Mouse (Mus musculus) kidney, embryonic 16.5 days (tissue): ENCODE measurements around the gene Tal1. TPM values are rescaled to one million over a fixed set of nuclear protein-coding genes. Genes with fewer than 3 reads are reported as not detected.

Experiments
- ATAC-seq: fragments of 200-750 bp; cut with Nextera tagmentation; 2 replicates; pipeline ENCODE4 v1.8.0; 2017; ENCODE audit warnings: moderate TSS enrichment; ENCODE audit not compliant: low FRiP score, low TSS enrichment
- H3K27ac ChIP-seq: fragments of 300-500 bp; sonication (generic); 2 replicates; pipeline ENCODE4 v1.5.1; 2014; ENCODE audit warnings: low read length
- H3K27me3 ChIP-seq: fragments of 300-500 bp; sonication (generic); 2 replicates; pipeline ENCODE4 v1.6.1; 2014; ENCODE audit warnings: low read length, control low read depth, mixed read lengths; ENCODE audit not compliant: insufficient read depth
- H3K36me3 ChIP-seq: fragments of 300-500 bp; sonication (generic); 2 replicates; pipeline ENCODE4 v1.6.1; 2014; ENCODE audit warnings: low read length, control low read depth, mixed read lengths; ENCODE audit not compliant: insufficient read depth
- H3K4me1 ChIP-seq: fragments of 300-500 bp; sonication (generic); 2 replicates; pipeline ENCODE4 v1.6.1; 2014; ENCODE audit warnings: low read length, control low read depth, mixed read lengths; ENCODE audit not compliant: insufficient read depth
- H3K4me2 ChIP-seq: fragments of 300-500 bp; sonication (generic); replicated peaks from 2 replicates; pipeline ENCODE4 v1.6.1; 2014; ENCODE audit warnings: low read depth, low read length
- H3K4me3 ChIP-seq: fragments of 300-500 bp; sonication (generic); 2 replicates; pipeline ENCODE4 v1.5.1; 2014; ENCODE audit warnings: mild to moderate bottlenecking, low read length
- H3K9ac ChIP-seq: fragments of 300-500 bp; sonication (generic); replicated peaks from 2 replicates; pipeline ENCODE4 v1.6.1; 2014; ENCODE audit warnings: low read length
- H3K9me3 ChIP-seq: fragments of 300-500 bp; sonication (generic); 2 replicates; pipeline ENCODE4 v1.6.1; 2016; ENCODE audit warnings: low read length, control low read depth
- WGBS: fragments of 180-500 bp; shearing (Covaris S2); extraction: QIAGEN DNeasy Blood & Tissue Kit; methylation state at CpG from one replicate; pipeline ENCODE4 v1.1.7; 2014; 5-methylcytosine and 5-hydroxymethylcytosine counted together
- polyA plus RNA-seq: library from polyadenylated mRNA; unstranded; fragments of >200 nt; fragmentation: Nextera tagmentation; extraction: Ambion mirVana; gene quantifications from 2 replicates; pipeline ENCODE4 v1.2.1, GENCODE M21; 2015

Tal1 gene
- polyA plus RNA-seq, 1 experiment from 2014 or later: 1.3 TPM

- peak; percentile 87; the same call in 1 of the 2 replicates for ATAC-seq
- under 1% methylated on average over 56 of the region's 58 CpGs for WGBS
- H3K9ac ChIP-seq: peak overlapping the region; percentile 62
These were observed 6.8 kb downstream of the Tal1 start for GRCm38 (mm10) chr4:115062875-115063517.

GRCm38 (mm10) chr4:115063518-115064239 lies 7.5 kb downstream of the Tal1 start:
- ATAC-seq: peak; percentile 20
- Histone ChIP-seq H3K36me3 (no peaks in the 10 kb centered on the region), H3K9ac (peak overlapping the region; percentile 62)

More at GRCm38 (mm10) chr4:115062875-115063517, 6.8 kb downstream of the Tal1 start:
- Histone ChIP-seq H3K9me3 (no peaks in the 10 kb centered on the region), H3K27ac (no peak overlapping the region), H3K4me1 (peaks cover 16% of the 10 kb centered on the region), H3K4me2 (peak overlapping the region; percentile 99), H3K4me3 (peak overlapping the region; percentile 57), H3K36me3 (no peaks in the 10 kb centered on the region), H3K27me3 (peaks cover 87% of the 10 kb centered on the region)

GRCm38 (mm10) chr4:115071668-115072067 lies 15.4 kb downstream of the Tal1 start:
- Histone ChIP-seq H3K4me2 (no peak overlapping the region), H3K36me3 (no peaks in the 10 kb centered on the region), H3K4me1 (no peaks in the 10 kb centered on the region), H3K27me3 (peaks cover 7% of the 10 kb centered on the region; the same call in 1 of the 2 replicates), H3K27ac (no peak overlapping the region), H3K4me3 (no peak overlapping the region), H3K9me3 (no peaks in the 10 kb centered on the region), H3K9ac (no peak overlapping the region)
- 54% methylated on average over 1 of the region's 1 CpGs for WGBS
- ATAC-seq: no peak

More at GRCm38 (mm10) chr4:115063518-115064239, 7.5 kb downstream of the Tal1 start:
- Histone ChIP-seq H3K9me3 (no peaks in the 10 kb centered on the region), H3K4me3 (peak overlapping the region; percentile 57), H3K27ac (no peak overlapping the region), H3K27me3 (peaks cover 86% of the 10 kb centered on the region), H3K4me1 (peaks cover 16% of the 10 kb centered on the region), H3K4me2 (peak overlapping the region; percentile 99)
- under 1% methylated on average over 31 of the region's 31 CpGs for WGBS

- 88% methylated on average over 1 of the region's 1 CpGs for WGBS
These were observed 18.6 kb downstream of the Tal1 start for GRCm38 (mm10) chr4:115074789-115075188.

GRCm38 (mm10) chr4:115075204-115075915 lies 19.1 kb downstream of the Tal1 start:
- H3K4me3 ChIP-seq: no peak overlapping the region
- no peaks in the 10 kb centered on the region for H3K9me3 ChIP-seq
- no peak overlapping the region for H3K9ac ChIP-seq
- H3K4me2 ChIP-seq: no peak overlapping the region
- H3K4me1 ChIP-seq: peaks cover 15% of the 10 kb centered on the region
- WGBS: 33% methylated on average over 3 of the region's 3 CpGs
- H3K27me3 ChIP-seq: no peaks in the 10 kb centered on the region
- peak; percentile 39 for ATAC-seq
- peak overlapping the region; percentile 79 for H3K27ac ChIP-seq
- H3K36me3 ChIP-seq: no peaks in the 10 kb centered on the region

More at GRCm38 (mm10) chr4:115074789-115075188, 18.6 kb downstream of the Tal1 start:
- Histone ChIP-seq H3K4me1 (peaks cover 11% of the 10 kb centered on the region), H3K4me2 (no peak overlapping the region), H3K27me3 (no peaks in the 10 kb centered on the region), H3K9me3 (no peaks in the 10 kb centered on the region), H3K36me3 (no peaks in the 10 kb centered on the region), H3K4me3 (no peak overlapping the region), H3K27ac (peak overlapping the region; percentile 79), H3K9ac (no peak overlapping the region)
- ATAC-seq: no peak

- H3K9ac ChIP-seq: peak overlapping the region; percentile 35; the same call in 1 of the 2 replicates
- no peaks in the 10 kb centered on the region for H3K9me3 ChIP-seq
- WGBS: 31% methylated on average over 10 of the region's 10 CpGs
- H3K4me1 ChIP-seq: peaks cover 15% of the 10 kb centered on the region
- H3K27me3 ChIP-seq: no peaks in the 10 kb centered on the region
- no peak overlapping the region for H3K4me3 ChIP-seq
- H3K36me3 ChIP-seq: no peaks in the 10 kb centered on the region
- H3K27ac ChIP-seq: peak overlapping the region; percentile 50; the same call in 1 of the 2 replicates
- no peak overlapping the region for H3K4me2 ChIP-seq
- ATAC-seq: peak; percentile 77
These were observed 22.9 kb downstream of the Tal1 start for GRCm38 (mm10) chr4:115078892-115079820.

- no peaks in the 10 kb centered on the region for H3K36me3 ChIP-seq
- WGBS: 23% methylated on average over 5 of the region's 5 CpGs
- H3K4me2 ChIP-seq: no peak overlapping the region
- H3K9me3 ChIP-seq: no peaks in the 10 kb centered on the region
- no peak overlapping the region for H3K9ac ChIP-seq
- H3K27me3 ChIP-seq: no peaks in the 10 kb centered on the region
- no peak for ATAC-seq
- H3K4me3 ChIP-seq: no peak overlapping the region
- H3K4me1 ChIP-seq: peaks cover 15% of the 10 kb centered on the region
- no peak overlapping the region for H3K27ac ChIP-seq
These were observed 23.7 kb downstream of the Tal1 start for GRCm38 (mm10) chr4:115079821-115080349.

GRCm38 (mm10) chr4:115083031-115083430 lies 26.8 kb downstream of the Tal1 start:
- peaks cover 27% of the 10 kb centered on the region for H3K4me1 ChIP-seq
- no peak overlapping the region for H3K27ac ChIP-seq
- H3K36me3 ChIP-seq: no peaks in the 10 kb centered on the region
- no peak overlapping the region for H3K4me2 ChIP-seq
- no peak for ATAC-seq
- 85% methylated on average over 3 of the region's 3 CpGs for WGBS
- H3K9me3 ChIP-seq: no peaks in the 10 kb centered on the region
- no peaks in the 10 kb centered on the region for H3K27me3 ChIP-seq
- H3K9ac ChIP-seq: no peak overlapping the region
- H3K4me3 ChIP-seq: no peak overlapping the region
